Mouse (Mus musculus): Measurements from ENCODE around the gene Sdk1. TPM values are rescaled to one million over a fixed set of nuclear protein-coding genes. Genes with fewer than 3 reads are reported as not detected.

Gene Sdk1
- polyA plus RNA-seq, 1 experiment from 2014 or later, result 1.9 TPM

DNA sequence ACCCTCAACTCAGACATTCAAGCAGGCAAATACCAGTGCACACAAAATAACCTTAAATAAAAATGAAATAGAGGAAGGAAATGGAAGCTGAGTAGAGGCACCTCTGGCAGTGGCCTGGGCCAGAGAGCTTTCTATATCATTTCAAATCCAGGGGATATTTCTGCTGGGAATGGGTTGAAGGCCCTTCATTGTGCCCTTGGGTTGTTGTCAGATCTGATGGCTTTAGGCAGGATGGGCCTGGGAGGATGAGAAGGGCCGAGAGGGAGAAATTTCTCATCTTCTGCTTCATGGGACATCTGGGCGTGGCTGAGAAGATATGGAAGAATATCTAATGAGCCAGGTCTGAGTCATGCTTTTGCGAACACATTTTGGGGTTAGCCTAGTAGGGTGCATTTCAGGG lies 186.8 kb downstream of the Sdk1 start:
- no peaks in the 10 kb centered on the region for H3K9me3 ChIP-seq (ENCODE audit: control insufficient read depth, low read length)
- peaks cover 7% of the 10 kb centered on the region; the same call in 1 of the 2 replicates for H3K4me1 ChIP-seq (ENCODE audit: control insufficient read depth, insufficient read depth, low read length)
- no peaks in the 10 kb centered on the region for H3K27me3 ChIP-seq (ENCODE audit: control insufficient read depth, insufficient read depth, low read length)
- H3K36me3 ChIP-seq (ENCODE audit: control insufficient read depth, insufficient read depth, low read length), result no peaks in the 10 kb centered on the region
- H3K4me2 ChIP-seq (ENCODE audit: low read length), result no peak overlapping the region
- DNase-seq (no peak), ATAC-seq (ENCODE audit: low FRiP score, low TSS enrichment) (no peak)
- 83% methylated on average over 3 of the region's 3 CpGs for WGBS
- no peak overlapping the region for H3K4me3 ChIP-seq (replicated peaks; ENCODE audit: low read depth, low read length)
- H3K27ac ChIP-seq (replicated peaks; ENCODE audit: low read depth, low read length), result no peak overlapping the region
- no peak overlapping the region for H3K9ac ChIP-seq (replicated peaks; ENCODE audit: low read length)

GRCm38 (mm10) chr5:141433286-141433685 lies 192.0 kb downstream of the Sdk1 start:
- no peak overlapping the region for H3K27ac ChIP-seq (replicated peaks; ENCODE audit: low read depth, low read length)
- peaks cover 7% of the 10 kb centered on the region; the same call in 1 of the 2 replicates for H3K4me1 ChIP-seq (ENCODE audit: control insufficient read depth, insufficient read depth, low read length)
- WGBS, result 69% methylated on average over 2 of the region's 2 CpGs
- H3K36me3 ChIP-seq (ENCODE audit: control insufficient read depth, insufficient read depth, low read length), result no peaks in the 10 kb centered on the region
- no peak for ATAC-seq (ENCODE audit: low FRiP score, low TSS enrichment)
- H3K9me3 ChIP-seq (ENCODE audit: control insufficient read depth, low read length), result no peaks in the 10 kb centered on the region
- DNase-seq, result no peak
- no peaks in the 10 kb centered on the region for H3K27me3 ChIP-seq (ENCODE audit: control insufficient read depth, insufficient read depth, low read length)
- H3K4me2 ChIP-seq (ENCODE audit: low read length), result no peak overlapping the region
- H3K9ac ChIP-seq (replicated peaks; ENCODE audit: low read length), result no peak overlapping the region
- H3K4me3 ChIP-seq (replicated peaks; ENCODE audit: low read depth, low read length), result no peak overlapping the region

DNA sequence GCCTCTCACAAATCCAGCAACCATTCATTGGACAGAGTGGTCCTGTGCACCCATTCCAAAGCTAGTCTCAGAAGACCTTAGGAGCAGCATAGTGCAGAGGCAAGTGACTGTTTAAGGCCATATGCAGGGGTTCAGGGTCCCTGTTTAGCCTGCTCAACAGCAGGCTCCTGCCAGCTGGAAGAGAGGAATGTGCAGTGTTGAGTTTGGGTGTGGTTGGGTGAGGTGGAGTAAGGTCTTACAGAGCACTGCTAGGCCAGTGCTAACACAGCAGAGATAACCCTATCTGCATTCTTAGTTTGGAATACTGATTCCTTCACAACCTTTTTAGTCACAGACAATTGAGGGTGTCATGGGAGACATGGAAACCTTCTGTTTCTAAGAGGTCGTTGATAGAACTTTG lies 206.0 kb downstream of the Sdk1 start:
- DNase-seq, result no peak
- Histone ChIP-seq H3K27me3 (ENCODE audit: control insufficient read depth, insufficient read depth, low read length) (no peaks in the 10 kb centered on the region), H3K4me2 (ENCODE audit: low read length) (no peak overlapping the region), H3K36me3 (ENCODE audit: control insufficient read depth, insufficient read depth, low read length) (no peaks in the 10 kb centered on the region), H3K4me1 (ENCODE audit: control insufficient read depth, insufficient read depth, low read length) (peaks cover 4% of the 10 kb centered on the region; the same call in 1 of the 2 replicates), H3K9ac (replicated peaks; ENCODE audit: low read length) (no peak overlapping the region), H3K9me3 (ENCODE audit: control insufficient read depth, low read length) (no peaks in the 10 kb centered on the region), H3K27ac (replicated peaks; ENCODE audit: low read depth, low read length) (no peak overlapping the region), H3K4me3 (replicated peaks; ENCODE audit: low read depth, low read length) (no peak overlapping the region)
- ATAC-seq (ENCODE audit: low FRiP score, low TSS enrichment), result no peak
- WGBS, result 90% methylated on average over 1 of the region's 1 CpGs

- Histone ChIP-seq H3K4me3 (replicated peaks; ENCODE audit: low read depth, low read length) (no peak overlapping the region), H3K9ac (replicated peaks; ENCODE audit: low read length) (no peak overlapping the region), H3K4me2 (ENCODE audit: low read length) (no peak overlapping the region), H3K4me1 (ENCODE audit: control insufficient read depth, insufficient read depth, low read length) (peaks cover 6% of the 10 kb centered on the region; the same call in 1 of the 2 replicates), H3K9me3 (ENCODE audit: control insufficient read depth, low read length) (no peaks in the 10 kb centered on the region), H3K27ac (replicated peaks; ENCODE audit: low read depth, low read length) (no peak overlapping the region), H3K27me3 (ENCODE audit: control insufficient read depth, insufficient read depth, low read length) (no peaks in the 10 kb centered on the region), H3K36me3 (ENCODE audit: control insufficient read depth, insufficient read depth, low read length) (no peaks in the 10 kb centered on the region)
- DNase-seq (no peak), ATAC-seq (ENCODE audit: low FRiP score, low TSS enrichment) (no peak)
- WGBS, result 84% methylated on average over 2 of the region's 2 CpGs
Measured at GRCm38 (mm10) chr5:141463417-141463816, 222.1 kb downstream of the Sdk1 start.

- no peak for ATAC-seq (ENCODE audit: low FRiP score, low TSS enrichment)
- WGBS, result 20% methylated on average over 5 of the region's 5 CpGs
- Histone ChIP-seq H3K27ac (replicated peaks; ENCODE audit: low read depth, low read length) (no peak overlapping the region), H3K36me3 (ENCODE audit: control insufficient read depth, insufficient read depth, low read length) (no peaks in the 10 kb centered on the region), H3K4me1 (ENCODE audit: control insufficient read depth, insufficient read depth, low read length) (peaks cover 6% of the 10 kb centered on the region; the same call in 1 of the 2 replicates), H3K9me3 (ENCODE audit: control insufficient read depth, low read length) (no peaks in the 10 kb centered on the region), H3K4me2 (ENCODE audit: low read length) (no peak overlapping the region), H3K9ac (replicated peaks; ENCODE audit: low read length) (no peak overlapping the region), H3K27me3 (ENCODE audit: control insufficient read depth, insufficient read depth, low read length) (no peaks in the 10 kb centered on the region), H3K4me3 (replicated peaks; ENCODE audit: low read depth, low read length) (no peak overlapping the region)
- DNase-seq, result no peak
Measured at GRCm38 (mm10) chr5:141468821-141469220, 227.5 kb downstream of the Sdk1 start.

- WGBS, result 77% methylated on average over 6 of the region's 6 CpGs
Measured at GRCm38 (mm10) chr5:141505281-141505680, 264.0 kb downstream of the Sdk1 start.

GRCm38 (mm10) chr5:141506344-141506743 lies 265.1 kb downstream of the Sdk1 start:
- no peaks in the 10 kb centered on the region for H3K27me3 ChIP-seq (ENCODE audit: control insufficient read depth, insufficient read depth, low read length)
- H3K9me3 ChIP-seq (ENCODE audit: control insufficient read depth, low read length), result no peaks in the 10 kb centered on the region
- H3K4me2 ChIP-seq (ENCODE audit: low read length), result no peak overlapping the region
- DNase-seq (no peak), ATAC-seq (ENCODE audit: low FRiP score, low TSS enrichment) (no peak)
- H3K9ac ChIP-seq (replicated peaks; ENCODE audit: low read length), result no peak overlapping the region
- H3K4me3 ChIP-seq (replicated peaks; ENCODE audit: low read depth, low read length), result no peak overlapping the region
- no peaks in the 10 kb centered on the region for H3K4me1 ChIP-seq (ENCODE audit: control insufficient read depth, insufficient read depth, low read length)
- 92% methylated on average over 3 of the region's 3 CpGs for WGBS
- no peaks in the 10 kb centered on the region for H3K36me3 ChIP-seq (ENCODE audit: control insufficient read depth, insufficient read depth, low read length)
- no peak overlapping the region for H3K27ac ChIP-seq (replicated peaks; ENCODE audit: low read depth, low read length)

More at GRCm38 (mm10) chr5:141505281-141505680, 264.0 kb downstream of the Sdk1 start:
- ATAC-seq (ENCODE audit: low FRiP score, low TSS enrichment), result no peak
- H3K27ac ChIP-seq (replicated peaks; ENCODE audit: low read depth, low read length), result no peak overlapping the region
- H3K4me2 ChIP-seq (ENCODE audit: low read length), result no peak overlapping the region
- H3K36me3 ChIP-seq (ENCODE audit: control insufficient read depth, insufficient read depth, low read length), result no peaks in the 10 kb centered on the region
- no peak for DNase-seq
- no peak overlapping the region for H3K4me3 ChIP-seq (replicated peaks; ENCODE audit: low read depth, low read length)
- H3K27me3 ChIP-seq (ENCODE audit: control insufficient read depth, insufficient read depth, low read length), result no peaks in the 10 kb centered on the region
- H3K4me1 ChIP-seq (ENCODE audit: control insufficient read depth, insufficient read depth, low read length), result no peaks in the 10 kb centered on the region
- no peaks in the 10 kb centered on the region for H3K9me3 ChIP-seq (ENCODE audit: control insufficient read depth, low read length)
- H3K9ac ChIP-seq (replicated peaks; ENCODE audit: low read length), result no peak overlapping the region

DNA sequence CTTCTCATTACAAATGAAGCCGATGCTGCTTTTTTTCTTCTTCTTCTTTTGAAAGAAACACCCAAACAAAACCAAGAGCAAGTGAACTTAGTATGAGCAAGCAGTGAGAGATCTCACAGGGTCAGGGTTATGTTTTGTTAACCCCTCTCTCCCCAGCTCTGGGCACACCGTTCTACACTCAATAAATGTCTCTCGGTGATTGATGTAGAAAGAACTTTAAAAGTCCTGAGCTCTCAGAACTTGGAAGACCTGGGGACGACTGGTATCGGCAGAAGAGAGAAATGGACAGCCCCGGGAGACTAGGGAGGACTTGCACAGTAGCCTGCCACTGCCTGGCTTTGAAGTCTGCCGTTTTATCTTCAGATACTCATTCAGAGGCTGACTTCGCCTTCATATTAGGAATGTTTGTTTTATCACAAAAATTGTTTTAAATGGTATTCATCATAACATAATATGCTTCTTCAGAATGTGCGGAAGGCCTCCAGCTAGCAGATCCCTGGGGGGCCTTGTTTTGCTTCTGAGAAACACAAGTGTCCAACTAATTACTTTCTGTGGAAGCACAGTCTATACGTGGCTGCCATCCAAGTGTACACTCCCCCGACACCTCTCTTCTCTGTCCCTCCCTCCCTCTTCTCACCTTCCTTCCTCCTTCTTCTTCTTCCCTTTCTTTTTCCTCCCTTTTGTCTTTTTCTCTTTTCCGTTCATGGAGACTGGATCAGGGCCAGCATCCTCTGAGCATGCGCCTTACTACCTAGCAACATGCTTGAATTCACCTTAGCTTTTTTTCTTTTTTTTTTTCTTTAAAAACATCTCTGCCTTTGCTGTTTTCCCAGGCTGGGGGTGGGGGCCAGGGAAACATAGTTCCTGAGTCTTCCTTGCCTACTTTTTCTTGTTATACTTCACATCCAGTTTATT lies 283.8 kb downstream of the Sdk1 start:
- ATAC-seq (ENCODE audit: low FRiP score, low TSS enrichment), result no peak
- Histone ChIP-seq H3K9me3 (ENCODE audit: control insufficient read depth, low read length) (no peaks in the 10 kb centered on the region; the same call in 1 of the 2 replicates), H3K4me1 (ENCODE audit: control insufficient read depth, insufficient read depth, low read length) (0 out of 2 replicates have a peak, but pooled peaks cover 4% of the 10 kb centered on the region), H3K4me3 (replicated peaks; ENCODE audit: low read depth, low read length) (no peak overlapping the region), H3K27ac (replicated peaks; ENCODE audit: low read depth, low read length) (no peak overlapping the region), H3K9ac (replicated peaks; ENCODE audit: low read length) (no peak overlapping the region), H3K27me3 (ENCODE audit: control insufficient read depth, insufficient read depth, low read length) (no peaks in the 10 kb centered on the region), H3K4me2 (ENCODE audit: low read length) (no peak overlapping the region), H3K36me3 (ENCODE audit: control insufficient read depth, insufficient read depth, low read length) (no peaks in the 10 kb centered on the region)
- WGBS, result 57% methylated on average over 13 of the region's 13 CpGs
- DNase-seq, result peak; percentile 54

GRCm38 (mm10) chr5:141540193-141540592 lies 298.9 kb downstream of the Sdk1 start:
- H3K9me3 ChIP-seq (ENCODE audit: control insufficient read depth, low read length), result no peaks in the 10 kb centered on the region
- no peaks in the 10 kb centered on the region for H3K36me3 ChIP-seq (ENCODE audit: control insufficient read depth, insufficient read depth, low read length)
- no peaks in the 10 kb centered on the region for H3K27me3 ChIP-seq (ENCODE audit: control insufficient read depth, insufficient read depth, low read length)
- no peak overlapping the region for H3K9ac ChIP-seq (replicated peaks; ENCODE audit: low read length)
- no peak overlapping the region for H3K27ac ChIP-seq (replicated peaks; ENCODE audit: low read depth, low read length)
- H3K4me2 ChIP-seq (ENCODE audit: low read length), result no peak overlapping the region
- no peak for DNase-seq
- H3K4me3 ChIP-seq (replicated peaks; ENCODE audit: low read depth, low read length), result no peak overlapping the region
- H3K4me1 ChIP-seq (ENCODE audit: control insufficient read depth, insufficient read depth, low read length), result no peaks in the 10 kb centered on the region
- ATAC-seq (ENCODE audit: low FRiP score, low TSS enrichment), result no peak
- WGBS, result 55% methylated on average over 5 of the region's 5 CpGs
